Mouse (Mus musculus) CD4-positive, CD25-positive, alpha-beta regulatory T cell, adult 4 months (primary cell): Measurements from ENCODE around the gene Pcdh10. TPM values are rescaled to one million over a fixed set of nuclear protein-coding genes. Genes with fewer than 3 reads are reported as not detected.

ENCODE experiments used
- ATAC-seq: one replicate; pipeline ENCODE4 v1.8.0; 2017
- polyA plus RNA-seq, 2 experiments: library from polyadenylated mRNA; unstranded; fragments of 100-300 nt; shearing (Covaris generic); gene quantifications; one replicate each; pipeline ENCODE4 v1.2.1; 2017

The Pcdh10 gene
- not detected for polyA plus RNA-seq

GRCm38 (mm10) chr3:45378145-45378544, at the start of gene Pcdh10:
Pcdh10 (plus strand) TSS chr3:45378398.
- ATAC-seq: no peak

GRCm38 (mm10) chr3:45355919-45356318, 22.3 kb upstream of the Pcdh10 start:
- no peak for ATAC-seq

- ATAC-seq: no peak
Observed at GRCm38 (mm10) chr3:45368952-45369351, 9.2 kb upstream of the Pcdh10 start.

GRCm38 (mm10) chr3:45375761-45376500, 2.3 kb upstream of the Pcdh10 start:
- no peak for ATAC-seq

GRCm38 (mm10) chr3:45376501-45377390, 1.5 kb upstream of the Pcdh10 start:
- ATAC-seq: no peak

GRCm38 (mm10) chr3:45377391-45377998, 703 bp upstream of the Pcdh10 start:
- no peak for ATAC-seq

GRCm38 (mm10) chr3:45379541-45379971, 1.4 kb downstream of the Pcdh10 start:
- no peak for ATAC-seq

GRCm38 (mm10) chr3:45379972-45380761, 2.0 kb downstream of the Pcdh10 start:
- no peak for ATAC-seq

- ATAC-seq: no peak
Observed at GRCm38 (mm10) chr3:45380811-45381761, 2.9 kb downstream of the Pcdh10 start.

- no peak for ATAC-seq
Observed at GRCm38 (mm10) chr3:45382032-45382755, 4.0 kb downstream of the Pcdh10 start.

- no peak for ATAC-seq
Observed at GRCm38 (mm10) chr3:45383831-45384230, 5.6 kb downstream of the Pcdh10 start.

GRCm38 (mm10) chr3:45385028-45385427, 6.8 kb downstream of the Pcdh10 start:
- no peak for ATAC-seq

- ATAC-seq: no peak
Observed at GRCm38 (mm10) chr3:45385451-45385850, 7.3 kb downstream of the Pcdh10 start.

GRCm38 (mm10) chr3:45386512-45386911, 8.3 kb downstream of the Pcdh10 start:
- ATAC-seq: no peak

- no peak for ATAC-seq
Observed at GRCm38 (mm10) chr3:45397101-45397500, 18.9 kb downstream of the Pcdh10 start.

- no peak for ATAC-seq
Observed at GRCm38 (mm10) chr3:45403239-45403638, 25.0 kb downstream of the Pcdh10 start.

- ATAC-seq: no peak
Observed at GRCm38 (mm10) chr3:45431691-45432090, 53.5 kb downstream of the Pcdh10 start.

GRCm38 (mm10) chr3:45432172-45432765, 54.1 kb downstream of the Pcdh10 start:
- no peak for ATAC-seq
